Mouse (Mus musculus): Measurements from ENCODE around the gene Polr3b. TPM values are rescaled to one million over a fixed set of nuclear protein-coding genes. Genes with fewer than 3 reads are reported as not detected.

Gene Polr3b
- polyA plus RNA-seq, 1 experiment: 4.8 TPM

- H3K27ac ChIP-seq (ENCODE audit: control insufficient read depth, insufficient read depth, low read depth, low read length): no peak overlapping the region
- H3K27me3 ChIP-seq (ENCODE audit: control insufficient read depth, insufficient read depth, low read length): no peaks in the 10 kb centered on the region
- TF ChIP-seq CTCF (IDR thresholded peaks at IDR 0.05; ENCODE audit: control insufficient read depth, insufficient read depth, insufficient replicate concordance, low read depth, low read length) (no peak), POLR2A (IDR thresholded peaks at IDR 0.05; ENCODE audit: control insufficient read depth, low read depth, low read length) (no peak)
- H3K4me1 ChIP-seq (ENCODE audit: control insufficient read depth, insufficient read depth, low read length): no peaks in the 10 kb centered on the region
- H3K36me3 ChIP-seq (ENCODE audit: control insufficient read depth, insufficient read depth, low read length): peaks cover 1% of the 10 kb centered on the region
- H3K4me3 ChIP-seq (ENCODE audit: control insufficient read depth, low read depth, low read length): no peak overlapping the region
Measured at GRCm38 (mm10) chr10:84662138-84662537, 40.0 kb downstream of the Polr3b start.

- no peak for TF ChIP-seq CTCF (IDR thresholded peaks at IDR 0.05; ENCODE audit: control insufficient read depth, insufficient read depth, insufficient replicate concordance, low read depth, low read length)
- TF ChIP-seq POLR2A (IDR thresholded peaks at IDR 0.05; ENCODE audit: control insufficient read depth, low read depth, low read length): no peak
- H3K4me3 ChIP-seq (ENCODE audit: control insufficient read depth, low read depth, low read length): no peak overlapping the region
- no peaks in the 10 kb centered on the region for H3K27me3 ChIP-seq (ENCODE audit: control insufficient read depth, insufficient read depth, low read length)
- no peaks in the 10 kb centered on the region for H3K4me1 ChIP-seq (ENCODE audit: control insufficient read depth, insufficient read depth, low read length)
- peaks cover 3% of the 10 kb centered on the region for H3K36me3 ChIP-seq (ENCODE audit: control insufficient read depth, insufficient read depth, low read length)
- no peak overlapping the region for H3K27ac ChIP-seq (ENCODE audit: control insufficient read depth, insufficient read depth, low read depth, low read length)
Measured at GRCm38 (mm10) chr10:84665713-84666260, 43.7 kb downstream of the Polr3b start.

DNA sequence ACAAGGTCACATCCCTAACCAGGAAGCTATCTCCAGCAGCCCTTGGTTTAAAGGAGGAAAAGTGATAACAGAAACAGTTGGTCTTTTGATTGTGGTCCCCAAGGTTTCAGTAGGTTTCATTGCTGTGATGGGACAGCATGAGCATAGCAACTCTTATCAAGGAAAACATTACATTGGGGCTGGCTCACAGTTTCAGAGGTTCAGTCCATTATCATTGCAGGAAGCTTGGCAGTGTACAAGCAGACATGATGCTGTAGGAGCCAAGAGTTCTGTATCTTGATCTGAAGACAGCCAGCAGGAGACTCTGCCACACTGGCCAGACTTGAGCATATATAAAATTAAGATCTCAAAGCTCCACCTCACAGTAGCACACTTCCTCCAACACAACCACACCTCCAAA lies 53.6 kb downstream of the Polr3b start:
- no peaks in the 10 kb centered on the region; the same call in 1 of the 2 replicates for H3K36me3 ChIP-seq (ENCODE audit: control insufficient read depth, insufficient read depth, low read length)

DNA sequence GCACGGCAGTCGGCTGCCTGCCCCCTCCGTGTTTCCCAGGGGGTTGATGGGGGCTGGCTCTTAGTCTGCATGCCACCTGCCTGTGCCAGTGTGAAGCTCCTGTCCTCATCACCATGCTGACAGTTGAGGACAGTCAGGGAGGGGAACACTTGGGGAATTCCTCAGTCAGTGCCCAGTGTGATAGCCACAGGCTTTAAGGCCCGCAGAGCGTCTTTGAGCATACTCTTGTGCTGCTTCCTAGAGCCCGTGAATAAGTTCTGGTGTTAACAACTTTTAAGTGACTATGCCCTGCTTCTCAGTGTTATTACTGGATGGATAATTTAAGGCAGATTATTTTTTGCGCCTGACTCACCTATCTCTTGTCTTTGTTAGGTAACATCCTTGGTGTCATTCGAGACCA lies 54.4 kb downstream of the Polr3b start:
- H3K4me1 ChIP-seq (ENCODE audit: control insufficient read depth, insufficient read depth, low read length): no peaks in the 10 kb centered on the region
- H3K36me3 ChIP-seq (ENCODE audit: control insufficient read depth, insufficient read depth, low read length): no peaks in the 10 kb centered on the region; the same call in 1 of the 2 replicates
- no peak for TF ChIP-seq CTCF (IDR thresholded peaks at IDR 0.05; ENCODE audit: control insufficient read depth, insufficient read depth, insufficient replicate concordance, low read depth, low read length)
- no peak for TF ChIP-seq POLR2A (IDR thresholded peaks at IDR 0.05; ENCODE audit: control insufficient read depth, low read depth, low read length)
- H3K27me3 ChIP-seq (ENCODE audit: control insufficient read depth, insufficient read depth, low read length): no peaks in the 10 kb centered on the region
- H3K27ac ChIP-seq (ENCODE audit: control insufficient read depth, insufficient read depth, low read depth, low read length): no peak overlapping the region
- no peak overlapping the region for H3K4me3 ChIP-seq (ENCODE audit: control insufficient read depth, low read depth, low read length)

More for the DNA sequence above, 53.6 kb downstream of the Polr3b start:
- H3K4me1 ChIP-seq (ENCODE audit: control insufficient read depth, insufficient read depth, low read length): no peaks in the 10 kb centered on the region
- no peak overlapping the region for H3K27ac ChIP-seq (ENCODE audit: control insufficient read depth, insufficient read depth, low read depth, low read length)
- no peak for TF ChIP-seq POLR2A (IDR thresholded peaks at IDR 0.05; ENCODE audit: control insufficient read depth, low read depth, low read length)
- TF ChIP-seq CTCF (IDR thresholded peaks at IDR 0.05; ENCODE audit: control insufficient read depth, insufficient read depth, insufficient replicate concordance, low read depth, low read length): no peak
- H3K27me3 ChIP-seq (ENCODE audit: control insufficient read depth, insufficient read depth, low read length): no peaks in the 10 kb centered on the region
- no peak overlapping the region for H3K4me3 ChIP-seq (ENCODE audit: control insufficient read depth, low read depth, low read length)

DNA sequence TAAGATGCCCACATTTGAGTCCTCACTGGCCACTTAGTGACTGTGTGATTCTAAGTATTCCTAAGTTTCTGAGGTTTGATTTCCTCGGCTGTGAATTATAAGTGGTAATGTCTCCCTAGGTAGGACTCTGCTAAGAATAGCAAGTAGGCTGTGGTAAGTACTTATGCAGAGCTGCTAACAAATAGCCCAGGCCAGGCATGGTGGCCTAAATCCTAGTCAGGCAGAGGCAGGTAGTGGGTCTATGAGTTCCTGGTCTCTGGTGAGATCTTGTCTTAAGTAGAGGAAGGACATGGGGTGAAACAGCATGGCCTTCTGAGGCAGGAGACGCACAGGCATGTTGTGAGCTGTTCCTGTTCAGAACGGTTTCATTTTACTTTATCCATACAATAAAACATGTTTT lies 55.8 kb downstream of the Polr3b start:
- TF ChIP-seq CTCF (IDR thresholded peaks at IDR 0.05; ENCODE audit: control insufficient read depth, insufficient read depth, insufficient replicate concordance, low read depth, low read length): no peak
- no peak for TF ChIP-seq POLR2A (IDR thresholded peaks at IDR 0.05; ENCODE audit: control insufficient read depth, low read depth, low read length)
- H3K27ac ChIP-seq (ENCODE audit: control insufficient read depth, insufficient read depth, low read depth, low read length): no peak overlapping the region
- H3K27me3 ChIP-seq (ENCODE audit: control insufficient read depth, insufficient read depth, low read length): no peaks in the 10 kb centered on the region
- no peaks in the 10 kb centered on the region; the same call in 1 of the 2 replicates for H3K36me3 ChIP-seq (ENCODE audit: control insufficient read depth, insufficient read depth, low read length)
- no peak overlapping the region for H3K4me3 ChIP-seq (ENCODE audit: control insufficient read depth, low read depth, low read length)
- no peaks in the 10 kb centered on the region for H3K4me1 ChIP-seq (ENCODE audit: control insufficient read depth, insufficient read depth, low read length)

DNA sequence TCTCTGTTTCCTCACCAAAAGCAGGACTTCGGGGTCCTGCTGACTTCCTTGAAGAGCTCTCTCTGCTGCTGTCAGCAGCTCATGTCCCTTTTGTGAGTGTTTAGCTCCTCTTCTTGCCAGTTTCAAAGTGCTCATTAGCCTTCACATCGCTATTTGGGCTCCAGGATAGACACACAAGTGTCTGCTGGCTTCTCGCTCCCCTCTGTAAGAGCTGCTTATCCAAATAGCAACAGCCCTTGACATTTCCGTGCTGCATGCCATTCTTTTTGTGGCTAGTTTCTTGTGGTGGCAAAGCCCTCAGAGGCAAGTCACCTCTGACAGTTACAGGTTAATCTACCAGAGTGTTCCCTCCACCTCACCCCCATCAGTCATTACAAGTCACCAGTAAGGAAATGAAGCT lies 56.3 kb downstream of the Polr3b start:
- no peaks in the 10 kb centered on the region; the same call in 1 of the 2 replicates for H3K36me3 ChIP-seq (ENCODE audit: control insufficient read depth, insufficient read depth, low read length)
- TF ChIP-seq CTCF (IDR thresholded peaks at IDR 0.05; ENCODE audit: control insufficient read depth, insufficient read depth, insufficient replicate concordance, low read depth, low read length): no peak
- TF ChIP-seq POLR2A (IDR thresholded peaks at IDR 0.05; ENCODE audit: control insufficient read depth, low read depth, low read length): no peak
- no peak overlapping the region for H3K27ac ChIP-seq (ENCODE audit: control insufficient read depth, insufficient read depth, low read depth, low read length)
- H3K4me1 ChIP-seq (ENCODE audit: control insufficient read depth, insufficient read depth, low read length): no peaks in the 10 kb centered on the region
- H3K4me3 ChIP-seq (ENCODE audit: control insufficient read depth, low read depth, low read length): no peak overlapping the region
- H3K27me3 ChIP-seq (ENCODE audit: control insufficient read depth, insufficient read depth, low read length): no peaks in the 10 kb centered on the region

GRCm38 (mm10) chr10:84685444-84686121 lies 63.5 kb downstream of the Polr3b start:
- TF ChIP-seq POLR2A (IDR thresholded peaks at IDR 0.05; ENCODE audit: control insufficient read depth, low read depth, low read length) (no peak), CTCF (IDR thresholded peaks at IDR 0.05; ENCODE audit: control insufficient read depth, insufficient read depth, insufficient replicate concordance, low read depth, low read length) (no peak)
- Histone ChIP-seq H3K36me3 (ENCODE audit: control insufficient read depth, insufficient read depth, low read length) (peaks cover 1% of the 10 kb centered on the region), H3K27me3 (ENCODE audit: control insufficient read depth, insufficient read depth, low read length) (no peaks in the 10 kb centered on the region), H3K4me1 (ENCODE audit: control insufficient read depth, insufficient read depth, low read length) (no peaks in the 10 kb centered on the region), H3K4me3 (ENCODE audit: control insufficient read depth, low read depth, low read length) (no peak overlapping the region), H3K27ac (ENCODE audit: control insufficient read depth, insufficient read depth, low read depth, low read length) (no peak overlapping the region)
